Mouse (Mus musculus) neural tube, embryonic 11.5 days (tissue): ENCODE data around the gene Prkcg. TPM values are rescaled to one million over a fixed set of nuclear protein-coding genes. Genes with fewer than 3 reads are reported as not detected.

Experiments
- ATAC-seq: fragments of 200-750 bp; cut with Nextera tagmentation; 2 replicates; pipeline ENCODE4 v1.8.0; 2017; ENCODE audit warnings: moderate number of reproducible peaks, mild to moderate bottlenecking, moderate TSS enrichment, moderate library complexity; ENCODE audit not compliant: insufficient read depth, low FRiP score, low TSS enrichment
- DNase-seq: peaks from one replicate; pipeline ENCODE4 v3.0.0-alpha.2; 2015; ENCODE audit warnings: low spot score
- H3K27ac ChIP-seq: fragments of 300-500 bp; sonication (generic); 2 replicates; pipeline ENCODE4 v1.5.1; 2014; ENCODE audit warnings: low read depth, mild to moderate bottlenecking, low read length
- H3K27me3 ChIP-seq: fragments of 300-500 bp; sonication (generic); 2 replicates; pipeline ENCODE4 v1.6.1; 2014; ENCODE audit warnings: mild to moderate bottlenecking, low read length, mixed read lengths; ENCODE audit not compliant: control insufficient read depth, insufficient read depth
- H3K36me3 ChIP-seq: fragments of 300-500 bp; sonication (generic); 2 replicates; pipeline ENCODE4 v1.6.1; 2014; ENCODE audit warnings: mild to moderate bottlenecking, low read length, moderate library complexity, mixed read lengths; ENCODE audit not compliant: control insufficient read depth, insufficient read depth
- H3K4me1 ChIP-seq: fragments of 300-500 bp; sonication (generic); 2 replicates; pipeline ENCODE4 v1.6.1; 2014; ENCODE audit warnings: low read length, mixed read lengths; ENCODE audit not compliant: control insufficient read depth, insufficient read depth
- H3K4me2 ChIP-seq: fragments of 300-500 bp; sonication (generic); 2 replicates; pipeline ENCODE4 v1.6.1; 2014; ENCODE audit warnings: low read depth, mild to moderate bottlenecking, moderate library complexity
- H3K4me3 ChIP-seq: fragments of 300-500 bp; sonication (generic); 2 replicates; pipeline ENCODE4 v1.5.1; 2014; ENCODE audit warnings: low read depth, low read length
- H3K9ac ChIP-seq: fragments of 300-500 bp; sonication (generic); 2 replicates; pipeline ENCODE4 v1.6.1; 2014; ENCODE audit warnings: mild to moderate bottlenecking, low read length
- H3K9me3 ChIP-seq: fragments of 300-500 bp; sonication (generic); 2 replicates; pipeline ENCODE4 v1.6.1; 2016; ENCODE audit warnings: low read length; ENCODE audit not compliant: control insufficient read depth
- WGBS: fragments of 180-500 bp; shearing (Covaris S2); extraction: QIAGEN DNeasy Blood & Tissue Kit; methylation state at CpG from one replicate; pipeline ENCODE4 v1.1.7; 2014; 5-methylcytosine and 5-hydroxymethylcytosine counted together
- polyA plus RNA-seq: library from polyadenylated mRNA; unstranded; fragments of >200 nt; fragmentation: Nextera tagmentation; extraction: Ambion mirVana; gene quantifications from 2 replicates; pipeline ENCODE4 v1.2.1, GENCODE M21; 2014

Prkcg gene
- 0.32 and 0.77 TPM in 2 replicates for polyA plus RNA-seq

DNA sequence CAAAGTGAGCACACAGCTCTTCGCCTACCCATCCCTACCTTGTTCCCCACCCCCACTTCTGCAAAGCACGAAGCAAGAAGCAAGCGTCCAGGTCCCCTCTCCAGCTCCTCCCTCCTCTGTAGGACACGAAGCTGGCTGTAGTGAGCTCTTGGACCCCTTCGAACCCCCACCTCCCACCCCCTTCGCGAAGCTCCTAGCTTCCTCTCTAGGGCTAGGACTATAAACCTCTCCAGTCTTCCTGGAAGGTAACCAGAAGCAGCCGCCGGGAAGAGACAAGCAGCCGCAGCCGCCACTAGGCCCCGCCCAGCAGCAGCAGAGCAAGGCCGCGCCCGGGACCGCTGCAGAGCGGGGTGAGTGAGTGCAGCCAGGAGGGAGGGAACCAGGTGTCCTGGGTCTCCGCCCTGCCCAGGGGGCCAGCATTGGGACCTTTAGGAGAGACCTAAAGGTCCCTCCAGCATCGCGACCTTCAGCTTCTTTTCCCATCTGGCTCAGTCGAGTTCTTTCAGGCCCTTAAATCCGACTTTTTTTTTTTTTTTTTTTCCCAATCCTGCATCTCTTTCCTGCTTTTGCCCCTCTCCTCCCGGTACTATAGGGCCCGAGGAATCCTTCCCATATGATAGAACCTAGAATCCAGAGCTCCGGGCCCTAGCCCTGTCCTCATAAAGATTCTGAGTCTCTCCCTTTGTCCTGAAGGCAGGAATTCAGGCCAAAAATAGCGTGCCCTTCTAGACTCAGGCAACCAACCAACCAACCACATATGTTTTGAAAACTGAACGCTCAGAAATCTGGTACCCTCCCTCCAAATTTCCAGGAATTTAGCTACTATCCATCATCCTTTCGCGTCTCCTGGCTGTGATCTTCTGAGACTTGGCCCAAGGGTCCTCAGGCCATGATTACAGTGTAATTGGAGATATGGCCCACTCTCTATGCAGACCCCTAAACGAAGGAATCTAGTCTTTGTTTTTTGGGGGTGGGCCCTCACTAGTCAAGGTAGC, at the start of gene Prkcg, which contains the start of gene Myadm:
Gene Prkcg, plus strand, starts transcription at position 204 of the 995 bp plus-strand sequence.
Gene Myadm, plus strand, starts transcription at position 105 of the 995 bp plus-strand sequence.
- Histone ChIP-seq H3K27ac (peak within 1 kb of the TSS; percentile 78), H3K9ac (peak within 1 kb of the TSS; percentile 74), H3K36me3 (no peaks in the 10 kb centered on the region), H3K27me3 (no peaks in the 10 kb centered on the region), H3K4me3 (peak within 1 kb of the TSS; percentile 40), H3K4me2 (peak within 1 kb of the TSS; percentile 63), H3K9me3 (no peaks in the 10 kb centered on the region), H3K4me1 (0 out of 2 replicates have a peak, but pooled peaks cover 7% of the 10 kb centered on the region)
- peak; percentile 17 for ATAC-seq
- WGBS = 3% methylated on average over 30 of the region's 30 CpGs
- peak; percentile 75 for DNase-seq

DNA sequence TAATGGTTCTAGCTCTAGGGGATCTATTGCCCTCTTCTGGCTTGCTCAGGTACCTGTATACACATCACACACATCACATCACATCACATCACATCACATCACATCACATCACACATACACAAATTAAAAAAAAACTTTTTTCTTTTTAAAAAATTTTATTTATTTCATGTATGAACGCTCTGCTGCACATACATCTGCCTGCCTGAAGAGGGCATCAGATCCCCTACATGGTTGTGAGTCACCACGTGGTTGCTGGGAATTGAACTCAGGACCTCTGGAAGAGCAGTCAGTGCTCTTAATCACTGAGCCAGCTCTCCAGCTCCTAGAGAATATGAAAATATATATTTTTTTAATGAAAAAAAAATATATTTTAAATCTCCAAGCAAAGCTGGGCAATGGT, 49.8 kb upstream of the Prkcg start:
- no peaks in the 10 kb centered on the region for H3K9me3 ChIP-seq
- no peaks in the 10 kb centered on the region for H3K27me3 ChIP-seq
- no peak overlapping the region for H3K4me3 ChIP-seq
- H3K4me2 ChIP-seq = no peak overlapping the region
- ATAC-seq (no peak), DNase-seq (no peak)
- WGBS = 90% methylated on average over 2 of the region's 2 CpGs
- H3K27ac ChIP-seq = no peak overlapping the region
- H3K36me3 ChIP-seq = no peaks in the 10 kb centered on the region
- H3K9ac ChIP-seq = no peak overlapping the region
- H3K4me1 ChIP-seq = no peaks in the 10 kb centered on the region

DNA sequence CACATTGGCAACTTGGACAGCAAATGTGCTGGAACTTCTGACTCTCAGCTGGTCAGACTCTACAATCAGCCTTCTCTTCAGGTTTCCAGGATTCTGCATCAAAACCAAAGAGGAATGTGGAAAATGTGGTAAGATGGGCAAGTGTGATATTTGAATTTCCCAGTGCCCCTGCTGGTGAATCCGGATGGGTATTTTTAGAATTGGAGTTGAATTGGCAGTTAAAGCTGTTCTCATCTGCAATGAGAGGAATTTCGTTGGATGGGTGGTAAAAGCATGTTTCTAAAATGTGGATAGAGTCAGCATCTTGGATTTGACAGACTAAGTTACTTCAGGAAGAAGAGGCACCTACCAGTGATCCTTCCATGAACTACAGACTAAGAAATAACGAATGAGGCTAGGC, 28.3 kb upstream of the Prkcg start:
- H3K27me3 ChIP-seq = no peaks in the 10 kb centered on the region
- no peaks in the 10 kb centered on the region for H3K36me3 ChIP-seq
- no peak overlapping the region for H3K4me2 ChIP-seq
- ATAC-seq = no peak
- no peaks in the 10 kb centered on the region for H3K4me1 ChIP-seq
- no peaks in the 10 kb centered on the region for H3K9me3 ChIP-seq
- WGBS = 72% methylated on average over 3 of the region's 3 CpGs
- no peak overlapping the region for H3K4me3 ChIP-seq
- H3K9ac ChIP-seq = no peak overlapping the region
- H3K27ac ChIP-seq = no peak overlapping the region
- no peak for DNase-seq

DNA sequence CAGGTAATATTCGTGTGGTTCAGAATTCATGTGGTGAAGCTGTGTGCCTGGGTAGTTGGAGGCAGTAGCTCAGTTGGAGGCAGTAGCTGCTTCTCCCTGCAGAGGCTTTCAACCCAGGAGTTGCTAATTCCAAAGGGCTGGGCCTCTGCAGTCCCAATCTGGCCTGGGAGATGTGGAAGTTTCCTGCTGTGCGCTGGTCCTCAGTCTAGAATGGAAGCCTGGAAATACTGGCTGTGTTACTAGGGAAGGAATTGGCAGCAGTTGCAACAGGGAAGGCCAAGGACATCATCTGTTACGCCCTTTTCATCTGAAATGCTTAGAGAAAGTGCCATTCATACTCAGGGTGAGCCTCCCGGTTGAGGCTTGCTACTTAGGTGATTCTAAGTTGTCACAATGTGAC, 27.5 kb upstream of the Prkcg start:
- no peak overlapping the region for H3K27ac ChIP-seq
- ATAC-seq (no peak), DNase-seq (no peak)
- no peak overlapping the region for H3K9ac ChIP-seq
- no peak overlapping the region for H3K4me3 ChIP-seq
- no peaks in the 10 kb centered on the region for H3K27me3 ChIP-seq
- H3K36me3 ChIP-seq = no peaks in the 10 kb centered on the region
- no peaks in the 10 kb centered on the region for H3K9me3 ChIP-seq
- 66% methylated on average over 4 of the region's 4 CpGs for WGBS
- H3K4me1 ChIP-seq = no peaks in the 10 kb centered on the region
- no peak overlapping the region for H3K4me2 ChIP-seq

DNA sequence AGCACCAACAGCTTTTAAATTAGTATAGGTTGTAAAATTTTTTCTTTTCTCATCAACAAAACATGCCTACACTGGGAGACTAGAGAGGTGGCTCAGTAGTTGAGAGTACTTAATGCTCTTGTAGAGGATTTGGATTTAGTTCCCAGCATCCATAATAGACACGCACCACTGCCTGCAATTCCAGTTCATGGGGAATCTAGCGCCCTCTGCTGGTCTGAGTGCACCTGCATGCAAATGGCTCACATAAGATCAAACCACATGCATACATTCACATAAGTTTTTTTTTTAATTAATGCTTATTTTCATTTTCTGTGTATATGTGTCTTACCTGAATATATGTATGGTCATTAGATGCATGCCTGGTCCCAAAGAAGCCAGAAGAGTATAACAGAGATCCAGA, 26.2 kb upstream of the Prkcg start:
- Histone ChIP-seq H3K4me2 (no peak overlapping the region), H3K27me3 (no peaks in the 10 kb centered on the region), H3K9ac (no peak overlapping the region), H3K9me3 (no peaks in the 10 kb centered on the region), H3K4me3 (no peak overlapping the region), H3K36me3 (no peaks in the 10 kb centered on the region), H3K4me1 (no peaks in the 10 kb centered on the region), H3K27ac (no peak overlapping the region)
- ATAC-seq (no peak), DNase-seq (peak; percentile 34)
- WGBS = 42% methylated on average over 2 of the region's 2 CpGs

DNA sequence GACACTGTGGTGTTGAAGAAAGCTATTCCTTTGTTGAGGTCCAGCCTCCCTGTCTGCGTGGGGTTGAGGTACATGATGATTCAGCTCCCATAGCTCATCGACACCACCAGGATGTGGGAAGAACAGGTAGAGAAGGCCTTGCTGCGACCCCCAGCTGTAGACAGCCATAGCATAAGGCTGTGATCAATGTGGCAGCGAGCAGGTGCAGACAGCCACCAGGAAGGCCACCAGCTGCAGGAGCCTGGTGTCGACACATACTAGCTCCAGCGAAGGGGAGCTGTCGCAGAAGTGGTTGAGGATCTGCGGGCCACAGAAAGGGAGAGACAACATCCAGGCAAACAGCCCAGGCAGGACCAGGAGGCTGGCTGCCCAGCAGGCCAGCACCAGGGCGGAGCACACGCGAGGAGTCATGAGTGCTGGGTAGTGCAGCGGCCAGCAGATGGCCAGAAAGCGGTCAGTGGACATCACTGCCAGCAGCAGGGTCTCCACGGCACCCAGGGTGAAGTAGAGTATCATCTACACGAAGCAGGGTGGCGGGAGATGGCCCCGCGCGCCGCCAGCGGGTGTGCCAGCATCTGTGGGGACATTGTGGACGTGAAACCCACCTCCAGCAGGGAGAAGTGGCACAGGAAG, 24.5 kb upstream of the Prkcg start:
- H3K4me2 ChIP-seq = 0 out of 2 replicates have a peak overlapping the region, but pooled peaks have one; percentile 14
- H3K4me3 ChIP-seq = no peak overlapping the region
- no peaks in the 10 kb centered on the region for H3K9me3 ChIP-seq
- H3K36me3 ChIP-seq = no peaks in the 10 kb centered on the region
- DNase-seq = no peak
- H3K9ac ChIP-seq = no peak overlapping the region
- ATAC-seq = no peak
- H3K4me1 ChIP-seq = no peaks in the 10 kb centered on the region
- H3K27me3 ChIP-seq = no peaks in the 10 kb centered on the region
- WGBS = 33% methylated on average over 22 of the region's 22 CpGs
- H3K27ac ChIP-seq = no peak overlapping the region

DNA sequence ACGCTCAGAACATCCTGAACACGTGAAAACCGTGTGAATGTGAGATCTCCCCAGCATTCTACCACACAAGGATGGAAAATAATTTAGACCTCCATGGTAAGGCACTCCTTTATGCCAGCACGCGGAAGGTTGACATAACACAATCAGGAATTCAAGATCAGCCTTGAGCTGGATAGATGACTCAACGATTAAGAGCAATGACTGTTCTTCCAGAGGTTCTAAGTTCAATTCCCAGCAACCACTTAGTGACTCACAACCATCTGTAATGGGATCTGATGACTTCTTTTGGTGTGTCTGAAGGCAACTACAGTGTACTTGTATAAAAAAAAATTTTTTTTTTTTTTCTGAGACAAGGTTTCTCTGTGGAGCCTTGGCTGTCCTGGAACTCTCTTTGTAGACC, 23.7 kb upstream of the Prkcg start:
- no peaks in the 10 kb centered on the region for H3K27me3 ChIP-seq
- no peaks in the 10 kb centered on the region for H3K36me3 ChIP-seq
- H3K4me3 ChIP-seq = no peak overlapping the region
- WGBS = 70% methylated on average over 6 of the region's 6 CpGs
- H3K27ac ChIP-seq = no peak overlapping the region
- no peak overlapping the region for H3K9ac ChIP-seq
- no peak for ATAC-seq
- no peak overlapping the region for H3K4me2 ChIP-seq
- H3K4me1 ChIP-seq = no peaks in the 10 kb centered on the region
- no peaks in the 10 kb centered on the region for H3K9me3 ChIP-seq
- DNase-seq = no peak

DNA sequence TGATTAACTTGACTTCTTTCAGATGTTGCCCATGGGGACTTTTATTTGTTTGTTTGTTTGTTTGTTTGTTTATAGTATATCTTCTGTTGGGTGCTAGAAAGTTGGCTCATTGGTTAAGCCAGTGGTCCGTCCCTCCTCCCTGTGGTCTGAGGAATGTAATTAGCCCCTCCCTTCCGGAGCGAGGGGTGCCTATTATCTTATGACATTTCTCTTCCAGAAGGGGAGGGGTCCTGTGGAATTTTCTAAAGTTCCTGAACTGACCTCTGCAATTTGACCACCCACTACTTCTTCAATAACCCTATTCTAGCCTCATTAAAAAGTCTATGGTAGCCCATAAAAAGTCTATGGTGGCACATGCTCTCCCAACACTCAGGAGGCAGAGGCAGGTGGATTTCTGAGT, 21.7 kb upstream of the Prkcg start:
- no peaks in the 10 kb centered on the region for H3K36me3 ChIP-seq
- ATAC-seq (no peak), DNase-seq (no peak)
- H3K9me3 ChIP-seq = no peaks in the 10 kb centered on the region
- H3K9ac ChIP-seq = no peak overlapping the region
- H3K4me2 ChIP-seq = no peak overlapping the region
- H3K27ac ChIP-seq = no peak overlapping the region
- no peak overlapping the region for H3K4me3 ChIP-seq
- WGBS = 77% methylated on average over 3 of the region's 3 CpGs
- H3K27me3 ChIP-seq = no peaks in the 10 kb centered on the region
- no peaks in the 10 kb centered on the region for H3K4me1 ChIP-seq
